ENCODE assay signal across 16 mouse cellular contexts in the genomic region with DNA sequence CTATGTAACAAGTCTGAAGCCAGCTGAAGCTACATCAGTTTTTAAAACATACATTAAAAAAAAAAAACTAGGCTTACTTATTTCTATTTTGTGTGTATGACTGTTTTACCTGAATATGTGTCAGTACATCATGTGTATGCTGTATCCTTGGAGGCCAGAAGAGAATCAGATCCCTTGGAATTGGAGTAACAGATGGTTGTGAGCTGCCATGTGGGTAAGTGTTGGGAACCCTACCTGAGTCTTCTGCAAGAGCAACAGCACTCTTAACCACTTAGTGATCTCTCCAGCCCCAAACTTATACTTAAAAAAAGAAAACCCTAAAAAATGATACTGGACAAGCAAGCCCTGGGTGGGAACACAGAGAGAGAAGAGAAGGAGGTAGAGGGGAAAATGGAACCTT.
"Had no signal": no experiment of that assay in that cellular context is flagged by ENCODE, and none has a peak within 500 bp of the region (broad histone marks: within the 10 kb centered on the region; RNA-seq: fewer than 3 reads in every experiment).

No protein-coding gene starts in this region.

- DNase-seq: heart, postnatal 10 days; heart, postnatal 14 days; heart, postnatal 36 days; heart, postnatal 4 days; kidney, adult 11 months; kidney, adult 18-20 months; kidney, adult 2 months; kidney, adult 8-10 months; kidney, adult 9 months; kidney, postnatal 10 days; kidney, postnatal 14 days; kidney, postnatal 25 days; kidney, postnatal 36 days; kidney, postnatal 4 days; layer of hippocampus, adult 9-11 months; layer of hippocampus, postnatal 36 days had no signal
